13 mouse cellular contexts compared by ENCODE assay signal in the genomic region with DNA sequence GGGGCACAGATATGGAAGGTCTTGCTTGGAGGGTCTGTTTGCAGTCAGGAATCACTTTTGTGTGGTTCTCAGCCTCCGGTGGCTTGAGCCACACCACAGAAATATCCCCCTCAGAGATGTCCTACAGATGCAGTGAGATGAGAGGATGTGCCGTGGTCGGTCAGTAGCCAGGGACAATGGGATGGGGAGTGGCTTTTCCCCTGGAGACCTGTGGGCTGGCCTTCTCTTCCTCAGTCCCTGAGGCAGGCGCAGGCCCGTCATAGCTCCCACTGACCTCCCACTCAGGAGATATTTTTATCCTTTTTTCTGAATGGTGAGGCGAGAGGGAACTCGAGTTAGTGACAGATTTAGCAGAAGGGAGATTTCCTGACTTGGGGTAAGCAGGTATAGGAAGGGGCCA. TPM values are rescaled to one million over a fixed set of nuclear protein-coding genes. Genes with fewer than 3 reads are reported as not detected.
DNase-seq lines count a peak whose midpoint lies in the region; ATAC-seq and TF ChIP-seq lines count a peak whose summit lies in the region.
"Had no signal": no experiment of that assay in that cellular context is flagged by ENCODE, and none has a peak within 500 bp of the region (broad histone marks: within the 10 kb centered on the region; RNA-seq: fewer than 3 reads in every experiment).

No protein-coding gene starts in this region.

- peak; percentile 73 for DNase-seq in brain, adult 2 months (ENCODE audit: low read depth, low spot score)
- peak; percentile 40 for DNase-seq in brain, embryonic 14.5 days (ENCODE audit: low read depth)
- DNase-seq in heart, adult 2 months: peak in 1 of 2 experiments; percentile 49
- DNase-seq in retina, embryonic 14.5 days (ENCODE audit: low spot score): no peak
- no peak for DNase-seq in urinary bladder, postnatal 14 days (ENCODE audit: low spot score)
- DNase-seq in frontal cortex, postnatal 14 days (ENCODE audit: low spot score in 2 of 2): no peak
- DNase-seq: right cerebral cortex, postnatal 4 days; thymus, postnatal 4 days had no signal

- H3K9ac ChIP-seq in heart, adult 2 months (ENCODE audit: low read depth, low read length): no peak overlapping the region
- H3K9ac ChIP-seq in hindbrain, embryonic 15.5 days: peak overlapping the region; percentile 16; the same call in 1 of the 2 replicates
- H3K9ac ChIP-seq: limb, embryonic 15.5 days had no signal

- no peak overlapping the region for H3K4me3 ChIP-seq in heart, adult 2 months
- peak overlapping the region; percentile 11 for H3K4me3 ChIP-seq in hindbrain, embryonic 15.5 days
- H3K4me3 ChIP-seq: erythroblast, embryonic 14.5 days; limb, embryonic 15.5 days had no signal

- TF ChIP-seq CTCF in brain, embryonic 14.5 days (IDR thresholded peaks at IDR 0.05; ENCODE audit: borderline replicate concordance, extremely low read depth, insufficient read depth, insufficient read length): no peak
- no peak for TF ChIP-seq CTCF in heart, adult 2 months (IDR thresholded peaks at IDR 0.05)

- H3K4me2 ChIP-seq in hindbrain, embryonic 15.5 days: peak overlapping the region; percentile 88
- H3K4me2 ChIP-seq: limb, embryonic 15.5 days had no signal

- intact Hi-C loops in heart, adult 2 months (cut with DNase I): loop anchor here (5.0 kb wide), 1 partner anchor 38 kb away; no protein-coding TSS in a partner anchor

- H3K27me3 ChIP-seq in heart, adult 2 months (ENCODE audit: control insufficient read depth, insufficient read depth, low read length): no peaks in the 10 kb centered on the region
- no peaks in the 10 kb centered on the region for H3K27me3 ChIP-seq in hindbrain, embryonic 15.5 days
- H3K27me3 ChIP-seq: limb, embryonic 15.5 days had no signal

- TF ChIP-seq POLR2A in brain, embryonic 14.5 days (IDR thresholded peaks at IDR 0.05; ENCODE audit: borderline replicate concordance, extremely low read depth, insufficient read depth, insufficient read length, poor library complexity, severe bottlenecking): no peak
- no peak for TF ChIP-seq POLR2A in heart, adult 2 months (IDR thresholded peaks at IDR 0.05; ENCODE audit: insufficient read depth, low read depth, low read length)

- no peaks in the 10 kb centered on the region for H3K9me3 ChIP-seq in hindbrain, embryonic 15.5 days
- H3K9me3 ChIP-seq: limb, embryonic 15.5 days had no signal

- peak overlapping the region; percentile 62 for H3K27ac ChIP-seq in heart, adult 2 months
- H3K27ac ChIP-seq in hindbrain, embryonic 15.5 days (replicated peaks): 0 out of 2 replicates have a peak overlapping the region, but pooled peaks have one; percentile 21
- H3K27ac ChIP-seq: limb, embryonic 15.5 days had no signal

- WGBS in heart, adult 2 months: 32% methylated on average over 7 of the region's 7 CpGs
- WGBS in hindbrain, embryonic 15.5 days: 23% methylated on average over 7 of the region's 7 CpGs

- ATAC-seq in hindbrain, embryonic 15.5 days (ENCODE audit: low FRiP score, low read depth): no peak
- ATAC-seq: intestine, embryonic 16.5 days had no signal

- peaks cover 5% of the 10 kb centered on the region; the same call in 1 of the 2 replicates for H3K79me2 ChIP-seq in heart, adult 2 months (replicated peaks; ENCODE audit: control insufficient read depth, insufficient read depth, low read length)

- H3K4me1 ChIP-seq in heart, adult 2 months (ENCODE audit: control insufficient read depth, insufficient read depth, low read length): peaks cover 11% of the 10 kb centered on the region
- peaks cover 93% of the 10 kb centered on the region for H3K4me1 ChIP-seq in hindbrain, embryonic 15.5 days (replicated peaks)

- no peaks in the 10 kb centered on the region for H3K36me3 ChIP-seq in heart, adult 2 months (ENCODE audit: control insufficient read depth, insufficient read depth, low read length)
- H3K36me3 ChIP-seq in hindbrain, embryonic 15.5 days: no peaks in the 10 kb centered on the region
- H3K36me3 ChIP-seq: limb, embryonic 15.5 days had no signal

- TF ChIP-seq EP300 in heart, adult 2 months (IDR thresholded peaks at IDR 0.05; ENCODE audit: insufficient read depth, low read depth, low read length): no peak

RNA-seq across cellular contexts. Expression of gene Mn1, which starts 12.6 kb away (rescaled TPM):
- 46.8 and 54.3 TPM in 2 replicates for polyA plus RNA-seq in brain, embryonic 14.5 days (2012; rRNA removed)
- total RNA-seq in heart, adult 2 months (2021): 10 to 100 TPM; 18.7 to 23.9 TPM
- polyA plus RNA-seq in heart, adult 2 months (2012; rRNA removed): 4.8 and 5.5 TPM in 2 replicates
- 38.7 and 40.3 TPM in 2 replicates for polyA plus RNA-seq in hindbrain, embryonic 15.5 days (2015; fragmentation: Nextera tagmentation; extraction: Ambion mirVana)
- total RNA-seq: MEL had no signal

Comparison
In these comparisons a context has a peak if more than half of its experiments do, and no peak if none do; other contexts are left out.
1. DNase-seq: peak in brain, adult 2 months (single experiment) and brain, embryonic 14.5 days (single experiment); none in retina, embryonic 14.5 days (single experiment), urinary bladder, postnatal 14 days (single experiment) and frontal cortex, postnatal 14 days (0 of 2).